Mouse (Mus musculus): ENCODE data around the gene Pla2g6. TPM values are rescaled to one million over a fixed set of nuclear protein-coding genes. Genes with fewer than 3 reads are reported as not detected.

The Pla2g6 gene
- polyA plus RNA-seq, 1 experiment from 2014 or later = 40.4 TPM

DNA sequence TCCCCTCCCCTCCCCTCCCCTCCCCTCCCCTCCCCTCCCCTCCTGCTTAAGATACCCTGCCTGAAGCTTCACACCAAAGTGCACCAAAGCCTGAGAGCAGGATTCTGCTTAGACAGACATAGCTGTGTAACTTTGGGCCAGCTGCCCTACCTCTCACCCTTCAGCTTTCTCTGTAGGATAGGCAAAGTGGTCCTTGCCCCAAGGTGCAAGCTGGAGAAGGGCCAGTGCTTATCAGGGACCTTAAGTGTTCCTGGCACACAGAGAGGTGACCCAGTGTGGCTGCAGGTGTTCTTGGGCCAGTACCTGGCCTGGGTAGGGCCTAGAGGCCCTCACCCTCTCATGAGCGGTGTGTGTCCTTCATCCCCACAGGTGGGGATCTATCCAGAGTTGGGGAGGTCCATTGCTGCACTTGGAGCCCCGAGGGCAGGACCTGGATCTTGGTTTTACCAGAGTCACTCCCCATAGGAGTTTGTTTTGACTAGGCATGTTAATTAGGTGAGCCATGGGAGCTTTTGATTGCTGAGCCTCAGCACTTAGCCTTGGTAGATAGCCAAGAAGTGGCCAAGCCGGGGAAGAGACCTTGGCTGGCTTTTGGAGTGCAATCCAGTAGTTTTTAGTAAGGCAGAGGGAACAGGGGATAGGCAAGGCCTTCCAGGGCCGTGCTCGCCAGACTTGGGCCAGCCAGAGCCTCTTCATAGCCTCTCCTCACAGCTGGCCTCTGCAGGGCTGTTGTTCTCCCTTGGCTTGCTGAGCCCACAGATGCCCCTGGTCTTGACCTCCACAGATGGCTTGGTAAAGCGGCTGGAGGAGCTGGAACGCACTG is 83.9 kb downstream of the Pla2g6 start:
- no peak overlapping the region for H3K4me3 ChIP-seq
- H3K27me3 ChIP-seq (replicated peaks) = no peaks in the 10 kb centered on the region
- peaks cover 77% of the 10 kb centered on the region for H3K36me3 ChIP-seq
- H3K4me2 ChIP-seq (replicated peaks) = no peak overlapping the region
- no peak overlapping the region for H3K9ac ChIP-seq
- WGBS = 77% methylated on average over 7 of the region's 7 CpGs
- no peaks in the 10 kb centered on the region for H3K9me3 ChIP-seq
- no peak for ATAC-seq (ENCODE audit: low FRiP score, low read depth)
- 0 out of 2 replicates have a peak, but pooled peaks cover 6% of the 10 kb centered on the region for H3K4me1 ChIP-seq
- no peak overlapping the region for H3K27ac ChIP-seq

DNA sequence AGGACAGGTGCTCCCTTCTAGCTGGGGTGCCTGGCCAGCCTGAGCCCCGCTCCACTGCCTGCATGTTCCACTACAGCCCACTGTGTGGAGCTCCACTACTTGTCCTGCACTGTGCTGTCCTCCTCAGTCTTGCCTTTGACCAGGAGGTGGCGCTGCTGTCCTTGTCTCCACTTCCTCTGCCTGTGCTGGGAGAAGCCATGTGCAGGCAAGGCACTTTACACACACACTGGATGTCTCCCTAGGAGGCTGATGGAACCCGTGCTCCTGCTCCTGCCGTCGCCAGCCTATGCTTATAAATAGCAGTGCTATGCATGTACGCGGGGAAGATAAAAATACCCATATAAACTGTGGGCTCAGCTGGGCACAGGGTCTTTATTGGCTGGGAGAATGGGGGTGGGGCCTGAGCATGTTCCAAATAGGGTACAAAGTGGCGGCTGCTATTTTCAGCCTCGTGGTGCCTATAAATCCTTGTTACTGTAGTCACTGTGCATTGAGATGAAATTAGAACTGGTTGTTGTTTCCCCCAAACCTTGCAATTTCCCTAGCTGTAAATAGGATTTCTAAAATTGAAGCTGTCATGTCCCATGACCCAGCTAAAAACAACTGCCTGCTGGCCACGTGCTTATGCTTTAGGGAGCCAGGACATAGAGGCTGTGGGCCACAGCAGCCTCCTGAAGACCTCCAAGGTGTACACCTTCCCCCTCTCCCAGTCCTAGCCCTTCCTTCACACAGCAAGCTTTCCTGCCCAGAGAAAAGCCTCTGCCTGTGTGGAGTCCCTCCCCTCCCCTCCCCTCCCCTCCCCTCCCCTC is 84.8 kb downstream of the Pla2g6 start:
- Histone ChIP-seq H3K4me1 (0 out of 2 replicates have a peak, but pooled peaks cover 6% of the 10 kb centered on the region), H3K36me3 (peaks cover 77% of the 10 kb centered on the region), H3K9ac (0 out of 2 replicates have a peak overlapping the region, but pooled peaks have one; percentile 21), H3K4me2 (replicated peaks) (peak overlapping the region; percentile 16), H3K9me3 (no peaks in the 10 kb centered on the region), H3K4me3 (no peak overlapping the region), H3K27ac (no peak overlapping the region), H3K27me3 (replicated peaks) (no peaks in the 10 kb centered on the region)
- 18% methylated on average over 10 of the region's 10 CpGs for WGBS
- ATAC-seq (ENCODE audit: low FRiP score, low read depth) = peak; percentile 95

DNA sequence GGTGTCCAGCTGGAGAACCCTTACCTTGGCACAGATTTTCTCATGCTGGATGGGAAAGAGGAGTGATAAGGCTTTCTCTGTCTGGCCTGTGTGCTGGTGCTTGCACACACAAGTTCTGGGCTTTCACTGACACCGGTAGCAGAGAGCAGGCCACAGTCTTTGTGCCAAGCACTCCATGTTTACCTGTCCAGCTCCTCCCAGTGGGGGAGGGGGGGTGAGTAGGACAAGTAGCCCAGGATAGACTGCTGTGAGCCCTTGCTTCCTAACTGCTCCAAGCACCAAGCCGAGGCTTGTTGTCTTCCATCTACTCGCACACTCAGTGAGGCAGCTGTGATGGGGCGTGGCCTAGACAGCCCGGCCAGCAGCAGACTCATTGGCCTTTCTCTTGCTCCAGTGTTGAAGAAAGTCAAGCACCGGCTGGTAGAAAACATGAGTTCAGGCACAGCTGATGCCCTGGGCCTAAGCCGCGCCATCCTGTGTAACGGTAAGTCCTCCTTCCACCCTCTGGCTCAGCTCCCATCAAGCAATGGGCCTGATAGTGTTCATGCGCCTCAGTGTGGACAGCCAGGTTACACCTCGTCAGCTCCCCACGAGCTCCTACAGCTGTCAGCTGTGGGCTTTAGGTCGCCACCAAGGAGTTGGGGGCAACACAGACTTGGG is 85.5 kb downstream of the Pla2g6 start:
- Histone ChIP-seq H3K27ac (no peak overlapping the region), H3K27me3 (replicated peaks) (no peaks in the 10 kb centered on the region)
- ATAC-seq (ENCODE audit: low FRiP score, low read depth) = peak; percentile 54

DNA sequence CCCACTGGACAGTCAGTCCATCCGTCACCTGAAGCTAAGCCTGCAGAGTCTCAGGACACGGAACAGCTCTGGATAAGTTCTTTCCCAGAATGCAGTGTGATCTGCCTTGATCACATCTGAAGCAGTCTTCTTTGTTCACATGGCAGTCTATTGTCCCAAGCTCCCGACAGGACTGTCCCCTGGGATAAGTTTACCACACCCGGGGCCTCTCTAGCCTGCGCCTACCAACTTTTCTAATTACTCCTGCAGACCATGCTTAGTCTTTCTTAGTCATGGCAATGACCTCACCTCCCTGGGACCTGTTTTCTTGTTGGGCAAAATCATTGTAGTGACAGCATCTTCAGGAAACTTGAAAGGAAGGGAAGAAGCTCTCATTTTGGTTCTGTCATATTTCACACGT is 90.2 kb downstream of the Pla2g6 start:
- no peak overlapping the region for H3K4me3 ChIP-seq
- H3K4me2 ChIP-seq (replicated peaks) = no peak overlapping the region
- H3K4me1 ChIP-seq = no peaks in the 10 kb centered on the region
- peaks cover 78% of the 10 kb centered on the region for H3K36me3 ChIP-seq
- ATAC-seq (ENCODE audit: low FRiP score, low read depth) = no peak
- no peaks in the 10 kb centered on the region for H3K9me3 ChIP-seq
- WGBS = 81% methylated on average over 6 of the region's 6 CpGs
- H3K27me3 ChIP-seq (replicated peaks) = no peaks in the 10 kb centered on the region
- no peak overlapping the region for H3K9ac ChIP-seq
- H3K27ac ChIP-seq = no peak overlapping the region

More for the DNA sequence above, 85.5 kb downstream of the Pla2g6 start:
- H3K4me2 ChIP-seq (replicated peaks) = 0 out of 2 replicates have a peak overlapping the region, but pooled peaks have one; percentile 16
- H3K36me3 ChIP-seq = peaks cover 77% of the 10 kb centered on the region
- H3K4me3 ChIP-seq = no peak overlapping the region
- H3K4me1 ChIP-seq = 0 out of 2 replicates have a peak, but pooled peaks cover 6% of the 10 kb centered on the region
- no peaks in the 10 kb centered on the region for H3K9me3 ChIP-seq
- no peak overlapping the region for H3K9ac ChIP-seq
- 75% methylated on average over 13 of the region's 13 CpGs for WGBS

MicroRNA genes within 50 kb of the gene (microRNA counts, 519-probe panel; counts per million panel counts)
- 342 counts per million, percentile 67 among the panel's probes with 10 or more counts for microRNA mmu-miR-1943

Small RNA genes within 50 kb of the gene (microRNA-seq; reads per million reads assigned to microRNA genes)
- gene Mir1943 = 1.1 reads per million

Other genes starting within 250 kb of the Pla2g6 start
- gene Micall1, start 219.5 kb downstream of the Pla2g6 start, polyA plus RNA-seq (2016; fragmentation: Nextera tagmentation; extraction: Ambion mirVana) = 12.0 and 12.5 TPM in 2 replicates
- 318 and 338 TPM in 2 replicates for gene Polr2f, start 187.4 kb downstream of the Pla2g6 start, polyA plus RNA-seq (2016; fragmentation: Nextera tagmentation; extraction: Ambion mirVana)
- 9.4 and 11.7 TPM in 2 replicates for gene 1700088E04Rik, start 187.1 kb downstream of the Pla2g6 start, polyA plus RNA-seq (2016; fragmentation: Nextera tagmentation; extraction: Ambion mirVana)
- gene Sox10, start 163.2 kb downstream of the Pla2g6 start, polyA plus RNA-seq (2016; fragmentation: Nextera tagmentation; extraction: Ambion mirVana) = 27.4 and 35.8 TPM in 2 replicates
- 72.6 and 78.2 TPM in 2 replicates for gene Pick1, start 99.2 kb downstream of the Pla2g6 start, polyA plus RNA-seq (2016; fragmentation: Nextera tagmentation; extraction: Ambion mirVana)
- gene Gm49486, start 99.0 kb downstream of the Pla2g6 start, polyA plus RNA-seq (2016; fragmentation: Nextera tagmentation; extraction: Ambion mirVana) = 1.3 and 1.5 TPM in 2 replicates
- 0.14 and 0.27 TPM in 2 replicates for gene Slc16a8, start 73.6 kb downstream of the Pla2g6 start, polyA plus RNA-seq (2016; fragmentation: Nextera tagmentation; extraction: Ambion mirVana)
- 2.6 and 2.7 TPM in 2 replicates for gene Baiap2l2, start 42.9 kb downstream of the Pla2g6 start, polyA plus RNA-seq (2016; fragmentation: Nextera tagmentation; extraction: Ambion mirVana)
- gene Maff, start 18.2 kb upstream of the Pla2g6 start, polyA plus RNA-seq (2016; fragmentation: Nextera tagmentation; extraction: Ambion mirVana) = 0.92 and 1.4 TPM in 2 replicates
- gene Tmem184b, start 75.2 kb upstream of the Pla2g6 start, polyA plus RNA-seq (2016; fragmentation: Nextera tagmentation; extraction: Ambion mirVana) = 44.3 and 50.4 TPM in 2 replicates
- gene Csnk1e, start 127.2 kb upstream of the Pla2g6 start, polyA plus RNA-seq (2016; fragmentation: Nextera tagmentation; extraction: Ambion mirVana) = 303 and 308 TPM in 2 replicates
- gene Kcnj4, start 176.9 kb upstream of the Pla2g6 start, polyA plus RNA-seq (2016; fragmentation: Nextera tagmentation; extraction: Ambion mirVana) = not detected in 2 replicates
- 19.6 and 20.2 TPM in 2 replicates for gene Kdelr3, start 188.0 kb upstream of the Pla2g6 start, polyA plus RNA-seq (2016; fragmentation: Nextera tagmentation; extraction: Ambion mirVana)
- gene Ddx17, start 218.4 kb upstream of the Pla2g6 start, polyA plus RNA-seq (2016; fragmentation: Nextera tagmentation; extraction: Ambion mirVana) = 66.5 and 71.8 TPM in 2 replicates